Mouse (Mus musculus) adrenal gland, adult 18-20 months (tissue): ENCODE measurements around the gene Gm13696. TPM values are rescaled to one million over a fixed set of nuclear protein-coding genes. Genes with fewer than 3 reads are reported as not detected.
"Not testable (repeated sequence)": the region's sequence is repeated elsewhere in the genome, so short reads cannot be mapped to it uniquely, and the experiment has no call there.

Source experiments
- DNase-seq, 2 experiments: peaks; one replicate each; pipeline ENCODE4 v3.0.0; 2021 to 2022; ENCODE audit warnings: low spot score in 2 of 2
- long read RNA-seq, 2 experiments: library from polyadenylated mRNA; stranded (forward); transcript quantifications; one replicate each; pipeline ENCODE4 v2.0.0; 2021
- total RNA-seq, 2 experiments: library from RNA; stranded (reverse); gene quantifications; 1 replicate in 1 of 2; 2 replicates in 1 of 2; pipeline ENCODE4 v1.2.3; 2021

Gene Gm13696
- 1 to 10 TPM; 1.3 to 1.4 TPM for total RNA-seq
- long read RNA-seq, experiment 1, partial matches to known transcripts: 0 of 1 reads
- long read RNA-seq, experiment 1, other reads (novel, unspliced or antisense): 0 of 1 reads
- long read RNA-seq, experiment 2: 0 reads

DNA sequence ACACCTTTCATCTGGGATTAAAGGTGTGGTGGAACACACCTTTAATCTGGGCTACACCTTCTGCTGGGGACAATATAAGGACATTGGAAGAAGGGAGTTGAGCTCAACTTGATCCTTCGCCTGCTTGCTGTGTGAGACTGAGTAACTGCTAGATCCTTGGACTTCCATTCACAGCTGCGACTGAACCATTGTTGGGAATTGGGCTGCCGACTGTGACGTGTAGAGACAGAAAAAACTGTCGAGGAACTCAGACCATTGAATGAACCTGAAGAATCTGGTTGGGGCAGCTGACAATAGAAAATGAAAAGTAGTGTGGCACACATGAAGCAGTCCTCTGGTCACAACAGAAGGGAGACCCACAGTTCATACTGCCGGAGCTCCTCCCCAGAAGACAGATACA lies at the start of gene Gm13696:
TSS of gene Gm13696 (plus strand) at position 301 of the 400 bp plus-strand sequence.
- not testable (repeated sequence) for DNase-seq

DNA sequence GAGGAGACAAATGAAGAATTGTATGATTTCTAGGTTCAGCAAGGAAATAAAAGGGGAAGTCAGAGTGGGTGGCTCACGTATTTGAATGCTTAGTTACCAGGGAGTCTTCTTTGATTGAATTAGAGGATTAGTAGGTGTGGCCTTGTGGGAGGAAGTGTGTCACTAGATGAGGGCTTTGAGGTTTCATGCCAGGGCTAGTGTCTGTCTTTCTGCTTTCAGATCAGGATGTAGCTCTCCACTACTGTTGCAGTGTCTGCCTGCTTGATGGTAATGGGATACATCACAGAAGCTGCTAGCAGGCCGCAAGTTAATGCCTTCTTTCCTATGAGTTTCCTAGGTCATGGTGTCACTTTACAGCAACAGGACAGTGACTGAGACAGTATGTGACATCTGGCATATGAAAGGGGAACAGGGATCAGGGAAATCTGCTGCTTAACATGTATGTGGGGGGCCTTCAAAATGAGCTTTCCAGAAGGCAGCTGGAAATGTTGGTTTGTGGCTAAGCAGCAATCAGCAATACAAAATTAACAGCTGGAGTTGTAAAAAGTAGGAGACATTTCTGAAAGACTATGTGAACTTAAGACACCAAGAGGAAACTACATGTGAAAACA lies 43.3 kb upstream of the Gm13696 start:
- no peak for DNase-seq

DNA sequence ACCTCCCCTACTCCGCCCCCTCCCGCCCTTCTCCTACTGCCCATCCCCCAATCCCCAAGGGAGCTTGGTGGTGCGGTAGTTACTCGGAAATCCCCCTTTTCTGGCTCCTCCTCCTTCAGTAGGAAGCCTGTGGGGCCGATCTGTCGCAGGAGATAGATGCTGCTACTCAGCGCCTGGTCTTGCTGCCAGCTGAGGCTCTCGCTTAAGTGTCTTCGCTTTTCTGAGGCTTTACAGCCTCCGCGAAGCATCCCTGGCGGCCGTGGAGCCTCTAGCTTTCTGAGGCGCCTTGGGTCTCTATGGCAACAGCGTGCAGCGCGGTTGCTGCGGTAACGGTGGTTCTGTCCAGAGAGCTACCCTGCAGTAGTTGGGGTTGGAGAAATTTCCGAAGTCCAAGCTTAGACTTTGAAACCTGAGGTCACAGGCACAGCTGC lies 32.0 kb upstream of the Gm13696 start, which contains the start of gene Zswim2:
TSS of gene Zswim2 (minus strand) at position 298 of the 431 bp plus-strand sequence.
- DNase-seq: no peak

DNA sequence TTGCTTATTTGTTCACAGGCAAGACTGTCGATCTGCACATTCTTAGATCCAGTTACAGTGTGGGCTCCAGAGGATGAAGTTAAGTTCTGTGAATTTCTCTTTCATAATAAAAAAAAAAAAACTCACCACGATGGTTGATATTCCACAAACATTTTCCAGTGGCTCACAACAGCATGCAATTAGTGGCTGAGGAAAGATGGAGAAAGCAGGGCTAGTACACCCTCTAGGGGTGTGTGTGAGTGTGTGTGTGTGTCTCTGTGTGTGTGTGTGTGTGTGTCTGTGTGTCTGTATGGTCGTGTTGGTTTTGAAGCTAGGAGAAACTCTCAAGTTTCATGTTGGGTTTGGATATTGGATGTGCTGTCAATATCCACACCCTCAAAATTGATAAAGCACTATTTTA lies 31.5 kb upstream of the Gm13696 start:
- DNase-seq: no peak

DNA sequence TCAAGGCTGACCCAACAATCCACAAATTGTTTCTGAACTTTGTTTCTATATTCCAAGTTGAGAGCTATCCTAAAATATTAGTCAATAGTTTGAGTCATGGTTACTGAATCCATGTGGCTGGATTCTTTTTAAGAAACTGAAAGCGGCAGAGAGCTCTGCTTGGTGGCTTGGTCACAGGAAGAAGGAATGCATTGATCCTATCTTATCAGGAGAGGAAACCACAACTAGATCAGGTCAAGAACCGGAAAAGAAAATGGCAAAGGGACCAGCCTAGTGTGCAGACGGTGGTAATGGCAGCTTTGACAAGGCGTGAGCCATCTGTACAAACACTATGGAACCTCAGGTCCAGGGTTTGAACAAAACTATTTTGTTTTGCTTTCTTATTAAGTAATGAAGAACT lies 31.1 kb upstream of the Gm13696 start:
- no peak for DNase-seq

DNA sequence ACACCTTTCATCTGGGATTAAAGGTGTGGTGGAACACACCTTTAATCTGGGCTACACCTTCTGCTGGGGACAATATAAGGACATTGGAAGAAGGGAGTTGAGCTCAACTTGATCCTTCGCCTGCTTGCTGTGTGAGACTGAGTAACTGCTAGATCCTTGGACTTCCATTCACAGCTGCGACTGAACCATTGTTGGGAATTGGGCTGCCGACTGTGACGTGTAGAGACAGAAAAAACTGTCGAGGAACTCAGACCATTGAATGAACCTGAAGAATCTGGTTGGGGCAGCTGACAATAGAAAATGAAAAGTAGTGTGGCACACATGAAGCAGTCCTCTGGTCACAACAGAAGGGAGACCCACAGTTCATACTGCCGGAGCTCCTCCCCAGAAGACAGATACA lies 17.5 kb upstream of the Gm13696 start, which contains the start of gene Gm13698:
TSS of gene Gm13698 (plus strand) at position 301 of the 400 bp plus-strand sequence.
- DNase-seq: not testable (repeated sequence)

DNA sequence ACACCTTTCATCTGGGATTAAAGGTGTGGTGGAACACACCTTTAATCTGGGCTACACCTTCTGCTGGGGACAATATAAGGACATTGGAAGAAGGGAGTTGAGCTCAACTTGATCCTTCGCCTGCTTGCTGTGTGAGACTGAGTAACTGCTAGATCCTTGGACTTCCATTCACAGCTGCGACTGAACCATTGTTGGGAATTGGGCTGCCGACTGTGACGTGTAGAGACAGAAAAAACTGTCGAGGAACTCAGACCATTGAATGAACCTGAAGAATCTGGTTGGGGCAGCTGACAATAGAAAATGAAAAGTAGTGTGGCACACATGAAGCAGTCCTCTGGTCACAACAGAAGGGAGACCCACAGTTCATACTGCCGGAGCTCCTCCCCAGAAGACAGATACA lies 11.7 kb upstream of the Gm13696 start, which contains the start of gene Gm13693:
TSS of gene Gm13693 (plus strand) at position 301 of the 400 bp plus-strand sequence.
- DNase-seq: not testable (repeated sequence)

DNA sequence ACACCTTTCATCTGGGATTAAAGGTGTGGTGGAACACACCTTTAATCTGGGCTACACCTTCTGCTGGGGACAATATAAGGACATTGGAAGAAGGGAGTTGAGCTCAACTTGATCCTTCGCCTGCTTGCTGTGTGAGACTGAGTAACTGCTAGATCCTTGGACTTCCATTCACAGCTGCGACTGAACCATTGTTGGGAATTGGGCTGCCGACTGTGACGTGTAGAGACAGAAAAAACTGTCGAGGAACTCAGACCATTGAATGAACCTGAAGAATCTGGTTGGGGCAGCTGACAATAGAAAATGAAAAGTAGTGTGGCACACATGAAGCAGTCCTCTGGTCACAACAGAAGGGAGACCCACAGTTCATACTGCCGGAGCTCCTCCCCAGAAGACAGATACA lies 5.9 kb upstream of the Gm13696 start, which contains the start of gene Gm13695:
TSS of gene Gm13695 (plus strand) at position 301 of the 400 bp plus-strand sequence.
- not testable (repeated sequence) for DNase-seq

DNA sequence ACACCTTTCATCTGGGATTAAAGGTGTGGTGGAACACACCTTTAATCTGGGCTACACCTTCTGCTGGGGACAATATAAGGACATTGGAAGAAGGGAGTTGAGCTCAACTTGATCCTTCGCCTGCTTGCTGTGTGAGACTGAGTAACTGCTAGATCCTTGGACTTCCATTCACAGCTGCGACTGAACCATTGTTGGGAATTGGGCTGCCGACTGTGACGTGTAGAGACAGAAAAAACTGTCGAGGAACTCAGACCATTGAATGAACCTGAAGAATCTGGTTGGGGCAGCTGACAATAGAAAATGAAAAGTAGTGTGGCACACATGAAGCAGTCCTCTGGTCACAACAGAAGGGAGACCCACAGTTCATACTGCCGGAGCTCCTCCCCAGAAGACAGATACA lies 5.7 kb downstream of the Gm13696 start, which contains the start of gene Gm13694:
TSS of gene Gm13694 (plus strand) at position 301 of the 400 bp plus-strand sequence.
- DNase-seq: not testable (repeated sequence)

DNA sequence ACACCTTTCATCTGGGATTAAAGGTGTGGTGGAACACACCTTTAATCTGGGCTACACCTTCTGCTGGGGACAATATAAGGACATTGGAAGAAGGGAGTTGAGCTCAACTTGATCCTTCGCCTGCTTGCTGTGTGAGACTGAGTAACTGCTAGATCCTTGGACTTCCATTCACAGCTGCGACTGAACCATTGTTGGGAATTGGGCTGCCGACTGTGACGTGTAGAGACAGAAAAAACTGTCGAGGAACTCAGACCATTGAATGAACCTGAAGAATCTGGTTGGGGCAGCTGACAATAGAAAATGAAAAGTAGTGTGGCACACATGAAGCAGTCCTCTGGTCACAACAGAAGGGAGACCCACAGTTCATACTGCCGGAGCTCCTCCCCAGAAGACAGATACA lies 11.5 kb downstream of the Gm13696 start, which contains the start of gene Gm13697:
TSS of gene Gm13697 (plus strand) at position 301 of the 400 bp plus-strand sequence.
- DNase-seq: not testable (repeated sequence)

DNA sequence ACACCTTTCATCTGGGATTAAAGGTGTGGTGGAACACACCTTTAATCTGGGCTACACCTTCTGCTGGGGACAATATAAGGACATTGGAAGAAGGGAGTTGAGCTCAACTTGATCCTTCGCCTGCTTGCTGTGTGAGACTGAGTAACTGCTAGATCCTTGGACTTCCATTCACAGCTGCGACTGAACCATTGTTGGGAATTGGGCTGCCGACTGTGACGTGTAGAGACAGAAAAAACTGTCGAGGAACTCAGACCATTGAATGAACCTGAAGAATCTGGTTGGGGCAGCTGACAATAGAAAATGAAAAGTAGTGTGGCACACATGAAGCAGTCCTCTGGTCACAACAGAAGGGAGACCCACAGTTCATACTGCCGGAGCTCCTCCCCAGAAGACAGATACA lies 17.3 kb downstream of the Gm13696 start, which contains the start of gene Gm13691:
TSS of gene Gm13691 (plus strand) at position 301 of the 400 bp plus-strand sequence.
- not testable (repeated sequence) for DNase-seq

DNA sequence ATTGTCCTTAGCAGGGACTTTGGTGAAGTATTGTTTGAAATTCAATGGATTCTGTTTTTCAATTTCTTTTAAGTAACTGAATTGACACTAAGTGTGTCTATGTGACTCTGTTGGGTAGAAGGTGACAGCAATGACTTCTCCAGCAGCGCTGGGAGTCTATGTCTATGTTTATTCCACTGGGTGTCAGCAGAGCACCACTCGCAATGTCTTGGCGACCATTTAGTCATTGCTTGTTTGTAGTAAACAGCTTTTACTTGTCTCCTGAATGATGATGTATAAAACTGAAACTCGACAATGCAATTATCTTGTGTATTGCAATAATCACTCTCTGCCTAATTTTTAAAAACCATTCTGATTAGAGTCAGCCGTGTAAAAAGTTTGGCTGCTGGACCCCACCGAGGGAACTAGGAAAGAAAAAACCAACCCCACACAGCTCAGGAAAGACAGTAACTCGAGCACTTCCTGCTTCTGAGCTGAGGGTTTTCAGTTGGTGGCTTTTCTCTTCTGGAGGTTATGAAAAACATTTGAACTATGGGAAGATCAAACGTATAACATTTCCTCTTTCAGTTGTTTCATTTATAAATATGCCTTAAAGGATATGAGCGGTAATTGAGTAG lies 20.8 kb downstream of the Gm13696 start:
- not testable (repeated sequence) for DNase-seq

DNA sequence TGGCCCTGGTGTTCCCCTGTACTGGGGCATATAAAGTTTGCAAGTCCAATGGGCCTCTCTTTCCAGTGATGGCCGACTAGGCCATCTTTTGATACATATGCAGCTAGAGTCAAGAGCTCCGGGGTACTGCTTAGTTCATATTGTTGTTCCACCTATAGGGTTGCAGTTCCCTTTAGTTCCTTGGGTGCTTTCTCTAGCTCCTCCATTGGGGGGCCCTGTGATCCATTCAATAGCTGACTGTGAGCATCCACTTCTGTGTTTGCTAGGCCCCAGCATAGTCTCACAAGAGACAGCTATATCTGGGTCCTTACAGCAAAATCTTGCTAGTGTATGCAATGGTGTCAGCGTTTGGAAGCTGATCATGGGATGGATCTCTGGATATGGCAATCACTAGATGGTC lies 21.6 kb downstream of the Gm13696 start:
- DNase-seq: not testable (repeated sequence)

DNA sequence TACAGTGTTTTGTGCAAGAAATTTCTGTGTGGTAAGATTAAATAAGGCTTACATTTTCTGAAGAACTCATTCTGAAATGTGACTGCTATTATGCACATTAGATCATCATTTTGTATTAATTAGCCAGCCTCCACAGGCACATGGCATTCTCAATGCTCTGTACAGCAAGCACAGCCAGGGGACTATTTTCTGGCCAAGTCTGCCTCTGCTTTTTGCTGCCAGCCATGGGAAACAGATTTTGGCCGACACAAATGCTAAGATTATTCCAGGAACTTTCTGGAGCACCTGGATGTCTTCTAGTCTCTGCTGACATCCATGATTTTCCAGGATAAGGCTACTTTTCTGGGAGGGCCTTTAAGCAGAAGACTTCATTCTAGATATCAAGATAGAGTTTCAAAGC lies 36.0 kb downstream of the Gm13696 start:
- no peak for DNase-seq

DNA sequence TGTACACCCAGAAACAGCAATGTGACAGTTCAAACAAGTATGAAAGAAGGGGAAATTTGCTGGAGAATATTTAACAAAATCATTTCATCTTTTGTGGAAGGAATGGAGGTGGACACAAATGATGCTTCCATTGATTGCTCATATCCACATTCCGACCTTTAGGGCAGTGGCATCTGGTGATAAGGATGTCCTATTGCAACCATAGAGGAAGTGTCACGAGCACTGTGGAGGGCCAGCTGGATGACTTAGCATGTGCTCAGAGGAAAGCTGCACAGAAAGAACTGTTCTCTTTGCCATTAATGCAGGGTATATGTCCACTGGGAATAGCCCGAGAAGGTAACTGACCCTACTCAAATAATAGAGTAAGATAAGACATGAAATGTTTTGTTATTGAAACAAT lies 36.9 kb downstream of the Gm13696 start:
- no peak for DNase-seq

DNA sequence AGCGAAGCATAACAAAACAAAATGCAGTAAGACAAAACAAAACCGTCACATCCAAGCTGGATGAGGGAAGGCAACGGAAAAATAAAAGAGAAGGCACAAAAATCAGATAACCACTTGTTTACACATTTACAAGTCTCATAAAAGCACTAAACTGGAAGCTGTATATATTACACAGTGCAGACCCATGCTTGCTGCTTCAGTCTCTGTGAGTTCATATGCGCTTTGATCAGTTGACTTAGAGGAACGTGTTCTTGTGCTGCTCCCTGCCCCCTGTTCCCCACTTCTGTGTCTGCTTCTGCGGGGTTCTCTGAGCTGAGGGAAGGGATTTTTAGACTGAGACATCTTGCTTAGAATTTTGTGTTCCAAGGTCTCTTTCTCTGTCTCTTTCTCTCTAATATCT lies 41.6 kb downstream of the Gm13696 start:
- DNase-seq: no peak

DNA sequence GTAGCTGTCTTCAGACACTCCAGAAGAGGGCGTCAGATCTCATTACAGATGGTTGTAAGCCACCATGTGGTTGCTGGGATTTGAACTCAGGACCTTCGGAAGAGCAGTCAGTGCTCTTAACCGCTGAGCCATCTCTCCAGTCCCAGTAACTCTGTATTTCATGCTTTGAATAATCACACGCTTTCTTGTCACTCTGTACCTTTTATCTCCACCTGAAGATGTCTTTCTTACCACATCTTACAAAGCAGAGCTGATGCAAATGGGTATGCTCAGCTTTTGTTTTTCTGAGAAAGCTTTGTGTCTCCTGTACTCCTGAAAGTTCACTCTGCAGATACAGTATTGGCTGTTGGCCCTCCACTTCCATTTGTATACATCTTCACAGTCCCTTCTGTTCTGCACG lies 43.4 kb downstream of the Gm13696 start:
- DNase-seq: not testable (repeated sequence)

DNA sequence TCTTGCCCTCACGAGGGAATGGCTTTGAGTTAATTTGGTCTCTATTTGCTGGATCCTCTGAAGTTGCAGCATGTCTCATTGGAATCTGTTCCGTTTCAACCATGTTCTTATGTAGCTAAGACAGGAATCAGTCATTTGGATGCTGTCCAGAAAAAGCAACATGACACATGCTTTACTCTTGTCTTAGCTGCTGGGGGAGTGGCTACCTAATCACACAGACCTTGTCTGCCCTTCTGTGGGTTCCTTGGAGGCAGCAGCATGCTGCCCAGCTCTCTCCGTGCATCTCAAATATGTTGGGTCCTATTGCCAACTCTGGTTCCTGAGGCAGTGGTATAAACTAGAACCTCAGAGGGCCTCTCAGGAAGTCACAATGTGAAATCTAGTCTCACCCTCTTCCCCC lies 45.4 kb downstream of the Gm13696 start:
- no peak for DNase-seq

DNA sequence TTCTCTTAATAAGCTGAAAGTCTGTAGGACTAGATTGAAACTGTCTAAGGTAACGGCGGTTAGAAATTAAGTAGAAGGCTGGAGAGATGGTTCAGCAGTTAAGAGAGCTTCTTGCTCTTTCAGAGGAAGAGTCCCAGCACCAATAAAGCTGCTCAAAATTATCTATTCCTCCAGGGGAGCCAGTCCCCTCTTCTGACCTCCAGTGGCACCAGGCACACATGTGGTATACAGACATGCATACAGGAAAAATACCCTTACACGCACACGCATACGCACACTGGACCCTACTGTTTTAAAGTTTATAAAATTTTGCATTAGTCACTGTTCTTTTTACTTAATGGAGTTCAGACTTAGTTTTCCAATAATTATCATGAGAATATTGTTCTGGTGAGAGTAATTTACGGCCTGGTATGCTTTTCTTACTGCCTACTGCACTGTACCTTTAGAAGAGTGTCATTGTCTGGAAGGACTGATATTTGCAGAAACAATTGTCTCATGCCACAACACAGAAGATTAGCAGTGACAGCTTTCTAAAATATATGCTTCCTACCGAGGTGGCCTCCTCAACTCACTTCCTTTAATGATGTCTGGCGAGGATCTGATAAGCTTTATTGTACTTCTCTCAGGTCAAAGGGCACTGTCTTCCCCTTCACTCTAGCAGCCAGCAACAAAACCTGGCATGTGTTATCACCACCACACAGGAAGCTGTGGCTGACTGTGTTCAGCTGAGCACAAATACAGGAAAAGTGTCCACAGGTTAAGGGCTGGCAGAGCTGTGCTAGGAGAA lies 46.8 kb downstream of the Gm13696 start:
- no peak for DNase-seq

DNA sequence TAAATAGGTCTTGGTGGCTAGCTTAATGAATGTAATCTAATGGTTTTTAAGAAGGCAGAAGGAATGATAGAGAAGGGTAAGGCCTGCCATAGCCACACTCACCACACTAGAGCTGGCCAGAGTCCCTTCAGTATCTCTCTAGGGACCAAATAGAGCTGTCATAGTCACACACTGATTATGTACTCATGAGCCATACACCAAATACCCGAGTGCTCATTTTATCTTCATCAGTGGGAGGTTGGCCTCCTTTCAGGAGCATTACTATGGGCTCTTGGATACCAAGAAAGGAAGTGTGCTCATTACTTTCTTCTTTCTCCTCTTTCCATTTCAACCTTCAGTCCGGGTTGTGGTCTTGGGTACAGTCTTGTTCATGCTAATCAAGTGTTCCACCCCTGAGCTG lies 49.0 kb downstream of the Gm13696 start:
- DNase-seq: no peak

DNA sequence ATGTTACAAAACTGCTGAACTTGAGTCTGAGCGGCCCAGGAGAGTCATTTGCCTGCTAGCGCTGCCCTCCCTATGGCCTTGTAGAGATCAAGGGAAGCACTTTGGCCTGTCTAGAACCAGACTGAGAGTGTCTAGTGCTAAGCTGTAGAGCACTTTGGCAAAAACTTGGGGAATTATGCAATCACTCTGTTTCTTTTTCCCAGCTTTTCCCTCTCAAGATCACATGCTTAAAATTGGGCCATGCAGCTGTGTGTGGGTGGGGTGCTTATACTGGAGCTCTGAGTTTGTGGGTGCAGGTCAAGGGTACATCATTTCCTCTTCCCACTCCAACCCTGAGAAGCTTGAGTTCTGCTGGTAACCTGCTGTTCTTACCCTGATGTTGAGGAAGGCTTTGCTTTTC lies 50.0 kb downstream of the Gm13696 start:
- no peak for DNase-seq
